Mouse (Mus musculus) heart, embryonic 11.5 days (tissue): ENCODE measurements around the gene Sclt1. TPM values are rescaled to one million over a fixed set of nuclear protein-coding genes. Genes with fewer than 3 reads are reported as not detected.
"Not testable (repeated sequence)": the region's sequence is repeated elsewhere in the genome, so short reads cannot be mapped to it uniquely, and the experiment has no call there.

Experiments used
- ATAC-seq: fragments of 200-750 bp; cut with Nextera tagmentation; replicated peaks from 2 replicates; pipeline ENCODE4 v1.8.0; 2017; ENCODE audit warnings: moderate library complexity; ENCODE audit not compliant: insufficient number of reproducible peaks, low FRiP score, low TSS enrichment
- H3K27ac ChIP-seq: fragments of 300-500 bp; sonication (generic); 2 replicates; pipeline ENCODE4 v1.5.1; 2014; ENCODE audit warnings: mild to moderate bottlenecking, low read depth, low read length
- H3K27me3 ChIP-seq: fragments of 300-500 bp; sonication (generic); 2 replicates; pipeline ENCODE4 v1.6.1; 2014; ENCODE audit warnings: mild to moderate bottlenecking, low read length, mixed read lengths; ENCODE audit not compliant: control insufficient read depth, insufficient read depth
- H3K36me3 ChIP-seq: fragments of 300-500 bp; sonication (generic); 2 replicates; pipeline ENCODE4 v1.6.1; 2014; ENCODE audit warnings: mild to moderate bottlenecking, low read length, moderate library complexity, mixed read lengths; ENCODE audit not compliant: control insufficient read depth, insufficient read depth
- H3K4me1 ChIP-seq: fragments of 300-500 bp; sonication (generic); 2 replicates; pipeline ENCODE4 v1.6.1; 2014; ENCODE audit warnings: low read length; ENCODE audit not compliant: control insufficient read depth, insufficient read depth
- H3K4me2 ChIP-seq: fragments of 300-500 bp; sonication (generic); 2 replicates; pipeline ENCODE4 v1.6.1; 2014; ENCODE audit warnings: mild to moderate bottlenecking, moderate library complexity
- H3K4me3 ChIP-seq: fragments of 300-500 bp; sonication (generic); 2 replicates; pipeline ENCODE4 v1.5.1; 2014; ENCODE audit warnings: low read depth, low read length
- H3K9ac ChIP-seq: fragments of 300-500 bp; sonication (generic); 2 replicates; pipeline ENCODE4 v1.6.1; 2014; ENCODE audit warnings: mild to moderate bottlenecking, low read depth, low read length, moderate library complexity
- H3K9me3 ChIP-seq: fragments of 300-500 bp; sonication (generic); replicated peaks from 2 replicates; pipeline ENCODE4 v1.6.1; 2016; ENCODE audit warnings: low read length; ENCODE audit not compliant: control insufficient read depth
- WGBS: fragments of 180-500 bp; shearing (Covaris S2); extraction: QIAGEN DNeasy Blood & Tissue Kit; methylation state at CpG from one replicate; pipeline ENCODE4 v1.1.7; 2014; ENCODE audit not compliant: insufficient replicate concordance; 5-methylcytosine and 5-hydroxymethylcytosine counted together
- polyA plus RNA-seq: library from polyadenylated mRNA; unstranded; fragments of >200 nt; fragmentation: Nextera tagmentation; extraction: Ambion mirVana; gene quantifications from 2 replicates; pipeline ENCODE4 v1.2.1, GENCODE M21; 2014

Sclt1 gene
- polyA plus RNA-seq: 11.0 and 12.1 TPM in 2 replicates

GRCm38 (mm10) chr3:41742278-41742934 is at the start of gene Sclt1, which contains the start of gene D3Ertd751e:
TSS of gene Sclt1 (minus strand) at chr3:41742514.
TSS of gene D3Ertd751e (plus strand) at chr3:41742611.
- Histone ChIP-seq H3K36me3 (no peaks in the 10 kb centered on the region), H3K4me1 (peaks cover 4% of the 10 kb centered on the region; the same call in 1 of the 2 replicates), H3K9me3 (no peaks in the 10 kb centered on the region), H3K27ac (peak within 1 kb of the TSS; percentile 95), H3K4me2 (peak within 1 kb of the TSS; percentile 83), H3K4me3 (peak within 1 kb of the TSS; percentile 75), H3K27me3 (no peaks in the 10 kb centered on the region), H3K9ac (peak within 1 kb of the TSS; percentile 82)
- under 1% methylated on average over 61 of the region's 66 CpGs for WGBS
- ATAC-seq: peak; percentile 100

- no peak overlapping the region for H3K9ac ChIP-seq
- H3K27ac ChIP-seq: no peak overlapping the region
- H3K36me3 ChIP-seq: no peaks in the 10 kb centered on the region
- no peak overlapping the region for H3K4me3 ChIP-seq
- no peaks in the 10 kb centered on the region for H3K4me1 ChIP-seq
- H3K4me2 ChIP-seq: no peak overlapping the region
- H3K9me3 ChIP-seq: no peaks in the 10 kb centered on the region
- no peak for ATAC-seq
- no peaks in the 10 kb centered on the region for H3K27me3 ChIP-seq
- 84% methylated on average over 3 of the region's 3 CpGs for WGBS
Measured at GRCm38 (mm10) chr3:41762091-41762490, 19.8 kb upstream of the Sclt1 start.

GRCm38 (mm10) chr3:41754556-41754955 is 12.2 kb upstream of the Sclt1 start:
- Histone ChIP-seq H3K9me3 (no peaks in the 10 kb centered on the region), H3K4me1 (no peaks in the 10 kb centered on the region), H3K9ac (no peak overlapping the region), H3K36me3 (no peaks in the 10 kb centered on the region), H3K4me2 (no peak overlapping the region), H3K27me3 (no peaks in the 10 kb centered on the region), H3K27ac (no peak overlapping the region), H3K4me3 (no peak overlapping the region)
- 72% methylated on average over 2 of the region's 2 CpGs for WGBS
- ATAC-seq: no peak

GRCm38 (mm10) chr3:41743436-41743835 is 1.1 kb upstream of the Sclt1 start:
- H3K4me3 ChIP-seq: peak overlapping the region; percentile 75
- WGBS: 59% methylated on average over 6 of the region's 6 CpGs

GRCm38 (mm10) chr3:41741601-41742277 is 575 bp downstream of the Sclt1 start:
- H3K36me3 ChIP-seq: no peaks in the 10 kb centered on the region
- H3K4me2 ChIP-seq: peak overlapping the region; percentile 83
- ATAC-seq: no peak
- peak overlapping the region; percentile 95 for H3K27ac ChIP-seq
- no peaks in the 10 kb centered on the region for H3K9me3 ChIP-seq
- peak overlapping the region; percentile 82 for H3K9ac ChIP-seq
- WGBS: 1% methylated on average over 39 of the region's 39 CpGs
- no peaks in the 10 kb centered on the region for H3K27me3 ChIP-seq
- peaks cover 4% of the 10 kb centered on the region; the same call in 1 of the 2 replicates for H3K4me1 ChIP-seq
- H3K4me3 ChIP-seq: peak overlapping the region; percentile 75

More at GRCm38 (mm10) chr3:41743436-41743835, 1.1 kb upstream of the Sclt1 start:
- Histone ChIP-seq H3K4me1 (peaks cover 4% of the 10 kb centered on the region; the same call in 1 of the 2 replicates), H3K9ac (no peak overlapping the region), H3K27ac (no peak overlapping the region), H3K36me3 (no peaks in the 10 kb centered on the region), H3K27me3 (no peaks in the 10 kb centered on the region), H3K4me2 (peak overlapping the region; percentile 70), H3K9me3 (no peaks in the 10 kb centered on the region)
- ATAC-seq: no peak

GRCm38 (mm10) chr3:41695681-41696080 is 46.6 kb downstream of the Sclt1 start:
- no peak for ATAC-seq
- Histone ChIP-seq H3K9ac (no peak overlapping the region), H3K4me2 (no peak overlapping the region), H3K27me3 (no peaks in the 10 kb centered on the region), H3K27ac (no peak overlapping the region), H3K9me3 (no peaks in the 10 kb centered on the region), H3K4me1 (no peaks in the 10 kb centered on the region), H3K36me3 (no peaks in the 10 kb centered on the region), H3K4me3 (no peak overlapping the region)
- 78% methylated on average over 1 of the region's 1 CpGs for WGBS

- Histone ChIP-seq H3K36me3 (no peaks in the 10 kb centered on the region), H3K4me2 (no peak overlapping the region), H3K27ac (no peak overlapping the region), H3K4me1 (no peaks in the 10 kb centered on the region), H3K4me3 (no peak overlapping the region), H3K9me3 (no peaks in the 10 kb centered on the region), H3K9ac (no peak overlapping the region), H3K27me3 (no peaks in the 10 kb centered on the region)
- WGBS: 90% methylated on average over 4 of the region's 4 CpGs
- no peak for ATAC-seq
Measured at GRCm38 (mm10) chr3:41692440-41693142, 49.7 kb downstream of the Sclt1 start.

GRCm38 (mm10) chr3:41690114-41690640 is 52.1 kb downstream of the Sclt1 start:
- H3K9me3 ChIP-seq, H3K4me3 ChIP-seq, H3K4me1 ChIP-seq, H3K9ac ChIP-seq, ATAC-seq, H3K4me2 ChIP-seq, H3K36me3 ChIP-seq, H3K27ac ChIP-seq, H3K27me3 ChIP-seq: not testable (repeated sequence)
- WGBS: 81% methylated on average over 13 of the region's 13 CpGs
